In the genomic region with DNA sequence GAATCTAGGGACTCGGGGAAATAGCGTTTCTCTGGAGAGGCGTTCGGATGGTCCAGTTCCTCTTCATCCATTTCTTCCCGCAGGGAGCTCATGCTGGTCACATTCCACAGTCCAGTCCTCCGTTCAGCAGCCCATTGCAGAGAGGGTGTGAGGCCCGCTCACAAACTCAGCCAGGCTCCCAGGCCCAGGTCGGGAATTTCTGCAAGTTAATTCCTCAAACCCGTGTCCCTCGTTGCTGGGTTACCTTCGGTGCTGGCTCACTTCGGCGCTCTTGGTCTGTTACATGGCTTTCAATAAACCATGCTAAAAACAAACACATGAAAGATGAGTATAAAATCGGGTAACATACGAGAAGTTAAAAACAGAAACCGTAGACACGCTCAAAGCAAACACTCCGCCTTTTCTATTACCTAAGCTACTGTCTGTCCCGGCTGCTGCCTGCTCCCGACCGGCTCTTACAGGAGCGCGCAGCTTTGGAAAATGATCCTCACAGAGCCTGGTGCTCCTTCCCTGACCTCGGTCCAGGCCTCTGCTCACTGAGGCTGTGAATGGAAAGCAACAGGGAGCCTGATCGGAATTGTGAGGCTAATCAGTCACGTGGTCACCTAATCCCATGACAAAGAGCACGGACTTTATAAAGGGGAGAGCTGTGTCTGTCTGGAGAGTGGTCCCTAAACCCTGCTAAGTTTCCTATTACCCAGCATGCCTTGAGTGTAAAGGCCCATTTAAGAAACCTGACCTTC, we compare ENCODE assay signal across 9 mouse cellular contexts. TPM values are rescaled to one million over a fixed set of nuclear protein-coding genes. Genes with fewer than 3 reads are reported as not detected.
DNase-seq lines count a peak whose midpoint lies in the region; ATAC-seq lines count a peak whose summit lies in the region.
"Had no signal": no experiment of that assay in that cellular context is flagged by ENCODE, and none has a peak within 500 bp of the region (broad histone marks: within the 10 kb centered on the region; RNA-seq: fewer than 3 reads in every experiment).

No protein-coding gene starts in this region.

- H3K27ac ChIP-seq in heart, embryonic 15.5 days = peak overlapping the region; percentile 57; the same call in 1 of the 2 replicates
- H3K27ac ChIP-seq in midbrain, embryonic 15.5 days = peak overlapping the region; percentile 51

- DNase-seq in heart, postnatal 4 days = no peak
- DNase-seq in embryo, embryonic 9.5 days (ENCODE audit: extremely low spot score) = peak; percentile 78
- peak; percentile 16 for DNase-seq in kidney, adult 18-20 months
- no peak for DNase-seq in thymus, adult 18-20 months
- no peak for DNase-seq in adrenal gland, adult 8-10 months
- DNase-seq in gastrocnemius, postnatal 4 days (ENCODE audit: low spot score in 2 of 2) = no peak

- H3K27me3 ChIP-seq in heart, embryonic 15.5 days = no peaks in the 10 kb centered on the region
- no peaks in the 10 kb centered on the region for H3K27me3 ChIP-seq in midbrain, embryonic 15.5 days (replicated peaks)

- H3K4me3 ChIP-seq in heart, embryonic 15.5 days = peak overlapping the region; percentile 24
- peak overlapping the region; percentile 14 for H3K4me3 ChIP-seq in midbrain, embryonic 15.5 days

- 25% methylated on average over 27 of the region's 27 CpGs for WGBS in heart, embryonic 15.5 days
- 6% methylated on average over 27 of the region's 27 CpGs for WGBS in midbrain, embryonic 15.5 days

- no peaks in the 10 kb centered on the region for H3K9me3 ChIP-seq in heart, embryonic 15.5 days (replicated peaks)
- H3K9me3 ChIP-seq in midbrain, embryonic 15.5 days = no peaks in the 10 kb centered on the region
- H3K9me3 ChIP-seq: G1E had no signal

- peak overlapping the region; percentile 49 for H3K4me2 ChIP-seq in heart, embryonic 15.5 days
- peak overlapping the region; percentile 35 for H3K4me2 ChIP-seq in midbrain, embryonic 15.5 days

- H3K9ac ChIP-seq in heart, embryonic 15.5 days = peak overlapping the region; percentile 32; the same call in 1 of the 2 replicates
- no peak overlapping the region; the same call in 1 of the 2 replicates for H3K9ac ChIP-seq in midbrain, embryonic 15.5 days

- peaks cover 22% of the 10 kb centered on the region for H3K4me1 ChIP-seq in heart, embryonic 15.5 days (replicated peaks)
- peaks cover 15% of the 10 kb centered on the region for H3K4me1 ChIP-seq in midbrain, embryonic 15.5 days

- no peak for ATAC-seq in heart, embryonic 15.5 days (replicated peaks; ENCODE audit: insufficient number of reproducible peaks, insufficient read depth, low FRiP score, low read depth)
- peak; percentile 89 for ATAC-seq in midbrain, embryonic 15.5 days (replicated peaks)

- no peaks in the 10 kb centered on the region for H3K36me3 ChIP-seq in heart, embryonic 15.5 days
- no peaks in the 10 kb centered on the region for H3K36me3 ChIP-seq in midbrain, embryonic 15.5 days (replicated peaks)

RNA-seq across cellular contexts. Expression of a gene that starts 16.9 kb away (rescaled TPM):
- polyA plus RNA-seq in heart, embryonic 15.5 days (2015; fragmentation: Nextera tagmentation; extraction: Ambion mirVana) = 0.18 and 0.19 TPM in 2 replicates
- total RNA-seq in heart, postnatal 4 days (2021) = not detected
- 4.0 and 5.5 TPM in 2 replicates for polyA plus RNA-seq in midbrain, embryonic 15.5 days (2015; fragmentation: Nextera tagmentation; extraction: Ambion mirVana)
- 1 to 10 TPM in 1 of 4 experiments, under 1 TPM in 2, not detected in 1; 0.20 to 1.0 (median 0.42) TPM for total RNA-seq in adrenal gland, adult 8-10 months (2022)
- under 1 TPM in 1 of 2 experiments, not detected in 1; 0.41 TPM for total RNA-seq in gastrocnemius, postnatal 4 days (2021)
- total RNA-seq: G1E had no signal
- polyA plus RNA-seq: G1E had no signal

RNA-seq across cellular contexts. Expression of a gene that starts 22.7 kb away (rescaled TPM):
- 30.4 and 31.3 TPM in 2 replicates for polyA plus RNA-seq in heart, embryonic 15.5 days (2015; fragmentation: Nextera tagmentation; extraction: Ambion mirVana)
- total RNA-seq in heart, postnatal 4 days (2021) = 10 to 100 TPM; 39.0 to 41.5 TPM
- 42.6 and 43.6 TPM in 2 replicates for polyA plus RNA-seq in midbrain, embryonic 15.5 days (2015; fragmentation: Nextera tagmentation; extraction: Ambion mirVana)
- total RNA-seq in adrenal gland, adult 8-10 months (2022) = 10 to 100 TPM; 57.3 to 62.8 (median 61.1) TPM
- 10 to 100 TPM; 41.6 to 45.1 TPM for total RNA-seq in gastrocnemius, postnatal 4 days (2021)

RNA-seq across cellular contexts. Expression of a gene that starts 49.9 kb away (rescaled TPM):
- polyA plus RNA-seq in heart, embryonic 15.5 days (2015; fragmentation: Nextera tagmentation; extraction: Ambion mirVana) = 27.9 and 31.1 TPM in 2 replicates
- total RNA-seq in heart, postnatal 4 days (2021) = 10 to 100 TPM; 13.0 to 14.5 TPM
- 60.4 and 62.9 TPM in 2 replicates for polyA plus RNA-seq in midbrain, embryonic 15.5 days (2015; fragmentation: Nextera tagmentation; extraction: Ambion mirVana)
- 10 to 100 TPM; 14.2 to 21.1 (median 16.7) TPM for total RNA-seq in adrenal gland, adult 8-10 months (2022)
- total RNA-seq in gastrocnemius, postnatal 4 days (2021) = 10 to 100 TPM; 13.7 to 15.9 TPM

RNA-seq across cellular contexts. Expression of a gene that starts 50.6 kb away (rescaled TPM):
- polyA plus RNA-seq in heart, embryonic 15.5 days (2015; fragmentation: Nextera tagmentation; extraction: Ambion mirVana) = 82.7 and 84.2 TPM in 2 replicates
- total RNA-seq in heart, postnatal 4 days (2021) = 10 to 100 TPM; 45.8 to 54.5 TPM
- polyA plus RNA-seq in midbrain, embryonic 15.5 days (2015; fragmentation: Nextera tagmentation; extraction: Ambion mirVana) = 91.7 and 95.6 TPM in 2 replicates
- 10 to 100 TPM; 52.5 to 78.0 (median 65.2) TPM for total RNA-seq in adrenal gland, adult 8-10 months (2022)
- total RNA-seq in gastrocnemius, postnatal 4 days (2021) = 10 to 100 TPM; 54.7 to 58.7 TPM

Comparison
In these comparisons a context has a peak if more than half of its experiments do, and no peak if none do; other contexts are left out.
1. DNase-seq: peak in embryo, embryonic 9.5 days (single experiment) and kidney, adult 18-20 months (single experiment); none in heart, postnatal 4 days (single experiment), thymus, adult 18-20 months (0 of 2), adrenal gland, adult 8-10 months (single experiment) and gastrocnemius, postnatal 4 days (0 of 2).